Mouse (Mus musculus): Measurements from ENCODE around the gene Ube2d1. TPM values are rescaled to one million over a fixed set of nuclear protein-coding genes. Genes with fewer than 3 reads are reported as not detected.

Ube2d1 gene
- 43.7 and 45.0 TPM in 2 replicates for polyA plus RNA-seq (2015; fragmentation: Nextera tagmentation; extraction: Ambion mirVana)

- peaks cover 14% of the 10 kb centered on the region for H3K4me1 ChIP-seq (ENCODE audit: control insufficient read depth, insufficient read depth, low read length)
- H3K27me3 ChIP-seq (replicated peaks; ENCODE audit: control insufficient read depth, insufficient read depth, low read length) = no peaks in the 10 kb centered on the region
- H3K4me3 ChIP-seq (ENCODE audit: low read length) = peak within 1 kb of the TSS; percentile 98
- H3K27ac ChIP-seq (ENCODE audit: low read length) = peak within 1 kb of the TSS; percentile 72
- peak; percentile 98 for ATAC-seq
- H3K9ac ChIP-seq (ENCODE audit: low read depth, low read length) = peak within 1 kb of the TSS; percentile 96
- peak within 1 kb of the TSS; percentile 88 for H3K4me2 ChIP-seq (ENCODE audit: low read depth, low read length)
- no peaks in the 10 kb centered on the region for H3K9me3 ChIP-seq (ENCODE audit: control insufficient read depth, low read length)
- no peaks in the 10 kb centered on the region for H3K36me3 ChIP-seq (ENCODE audit: control insufficient read depth, insufficient read depth, low read length)
- WGBS = 0% methylated on average over 47 of the region's 50 CpGs
These were observed at the start of gene Ube2d1 for GRCm38 (mm10) chr10:71285126-71285580. TSS of gene Ube2d1 (minus strand) at chr10:71285262.

GRCm38 (mm10) chr10:71332859-71333258, 47.8 kb upstream of the Ube2d1 start:
- no peak overlapping the region for H3K4me2 ChIP-seq (ENCODE audit: low read depth, low read length)
- no peak overlapping the region for H3K4me3 ChIP-seq (ENCODE audit: low read length)
- ATAC-seq = no peak
- H3K27me3 ChIP-seq (replicated peaks; ENCODE audit: control insufficient read depth, insufficient read depth, low read length) = no peaks in the 10 kb centered on the region
- no peak overlapping the region for H3K9ac ChIP-seq (ENCODE audit: low read depth, low read length)
- H3K36me3 ChIP-seq (ENCODE audit: control insufficient read depth, insufficient read depth, low read length) = peaks cover 4% of the 10 kb centered on the region; the same call in 1 of the 2 replicates
- H3K4me1 ChIP-seq (ENCODE audit: control insufficient read depth, insufficient read depth, low read length) = no peaks in the 10 kb centered on the region
- no peaks in the 10 kb centered on the region for H3K9me3 ChIP-seq (ENCODE audit: control insufficient read depth, low read length)
- no peak overlapping the region for H3K27ac ChIP-seq (ENCODE audit: low read length)
- WGBS = 91% methylated on average over 9 of the region's 9 CpGs

GRCm38 (mm10) chr10:71332376-71332775, 47.3 kb upstream of the Ube2d1 start:
- Histone ChIP-seq H3K4me3 (ENCODE audit: low read length) (no peak overlapping the region), H3K27ac (ENCODE audit: low read length) (no peak overlapping the region), H3K9me3 (ENCODE audit: control insufficient read depth, low read length) (no peaks in the 10 kb centered on the region), H3K27me3 (replicated peaks; ENCODE audit: control insufficient read depth, insufficient read depth, low read length) (no peaks in the 10 kb centered on the region), H3K4me2 (ENCODE audit: low read depth, low read length) (no peak overlapping the region), H3K4me1 (ENCODE audit: control insufficient read depth, insufficient read depth, low read length) (no peaks in the 10 kb centered on the region), H3K36me3 (ENCODE audit: control insufficient read depth, insufficient read depth, low read length) (peaks cover 4% of the 10 kb centered on the region; the same call in 1 of the 2 replicates), H3K9ac (ENCODE audit: low read depth, low read length) (no peak overlapping the region)
- no peak for ATAC-seq
- 87% methylated on average over 4 of the region's 4 CpGs for WGBS

- H3K9ac ChIP-seq (ENCODE audit: low read depth, low read length) = no peak overlapping the region
- no peak overlapping the region for H3K4me3 ChIP-seq (ENCODE audit: low read length)
- peaks cover 4% of the 10 kb centered on the region; the same call in 1 of the 2 replicates for H3K36me3 ChIP-seq (ENCODE audit: control insufficient read depth, insufficient read depth, low read length)
- 95% methylated on average over 7 of the region's 7 CpGs for WGBS
- no peaks in the 10 kb centered on the region for H3K4me1 ChIP-seq (ENCODE audit: control insufficient read depth, insufficient read depth, low read length)
- no peaks in the 10 kb centered on the region for H3K9me3 ChIP-seq (ENCODE audit: control insufficient read depth, low read length)
- H3K27ac ChIP-seq (ENCODE audit: low read length) = no peak overlapping the region
- no peaks in the 10 kb centered on the region for H3K27me3 ChIP-seq (replicated peaks; ENCODE audit: control insufficient read depth, insufficient read depth, low read length)
- ATAC-seq = no peak
- H3K4me2 ChIP-seq (ENCODE audit: low read depth, low read length) = no peak overlapping the region
These were observed 46.8 kb upstream of the Ube2d1 start for GRCm38 (mm10) chr10:71331908-71332307.

- ATAC-seq = no peak
- Histone ChIP-seq H3K9me3 (ENCODE audit: control insufficient read depth, low read length) (no peaks in the 10 kb centered on the region), H3K9ac (ENCODE audit: low read depth, low read length) (no peak overlapping the region), H3K27ac (ENCODE audit: low read length) (no peak overlapping the region), H3K27me3 (replicated peaks; ENCODE audit: control insufficient read depth, insufficient read depth, low read length) (no peaks in the 10 kb centered on the region), H3K36me3 (ENCODE audit: control insufficient read depth, insufficient read depth, low read length) (peaks cover 4% of the 10 kb centered on the region; the same call in 1 of the 2 replicates), H3K4me2 (ENCODE audit: low read depth, low read length) (no peak overlapping the region), H3K4me1 (ENCODE audit: control insufficient read depth, insufficient read depth, low read length) (no peaks in the 10 kb centered on the region), H3K4me3 (ENCODE audit: low read length) (no peak overlapping the region)
- 94% methylated on average over 12 of the region's 12 CpGs for WGBS
These were observed 45.0 kb upstream of the Ube2d1 start for GRCm38 (mm10) chr10:71330070-71330469.

GRCm38 (mm10) chr10:71329295-71329694, 44.2 kb upstream of the Ube2d1 start:
- Histone ChIP-seq H3K4me2 (ENCODE audit: low read depth, low read length) (no peak overlapping the region), H3K27ac (ENCODE audit: low read length) (no peak overlapping the region), H3K4me1 (ENCODE audit: control insufficient read depth, insufficient read depth, low read length) (no peaks in the 10 kb centered on the region), H3K27me3 (replicated peaks; ENCODE audit: control insufficient read depth, insufficient read depth, low read length) (no peaks in the 10 kb centered on the region), H3K4me3 (ENCODE audit: low read length) (no peak overlapping the region), H3K9ac (ENCODE audit: low read depth, low read length) (no peak overlapping the region), H3K9me3 (ENCODE audit: control insufficient read depth, low read length) (no peaks in the 10 kb centered on the region), H3K36me3 (ENCODE audit: control insufficient read depth, insufficient read depth, low read length) (peaks cover 4% of the 10 kb centered on the region; the same call in 1 of the 2 replicates)
- WGBS = 94% methylated on average over 6 of the region's 6 CpGs
- no peak for ATAC-seq

- Histone ChIP-seq H3K4me1 (ENCODE audit: control insufficient read depth, insufficient read depth, low read length) (no peaks in the 10 kb centered on the region), H3K27ac (ENCODE audit: low read length) (no peak overlapping the region), H3K27me3 (replicated peaks; ENCODE audit: control insufficient read depth, insufficient read depth, low read length) (no peaks in the 10 kb centered on the region), H3K4me2 (ENCODE audit: low read depth, low read length) (no peak overlapping the region), H3K4me3 (ENCODE audit: low read length) (no peak overlapping the region), H3K9ac (ENCODE audit: low read depth, low read length) (no peak overlapping the region), H3K36me3 (ENCODE audit: control insufficient read depth, insufficient read depth, low read length) (peaks cover 4% of the 10 kb centered on the region; the same call in 1 of the 2 replicates), H3K9me3 (ENCODE audit: control insufficient read depth, low read length) (no peaks in the 10 kb centered on the region)
- whole genome bisulfite sequencing = 88% methylated on average over 5 of the region's 5 CpGs
- no peak for ATAC-seq
These were observed 43.8 kb upstream of the Ube2d1 start for GRCm38 (mm10) chr10:71328870-71329269.

GRCm38 (mm10) chr10:71328382-71328781, 43.3 kb upstream of the Ube2d1 start:
- no peak for ATAC-seq
- no peaks in the 10 kb centered on the region for H3K27me3 ChIP-seq (replicated peaks; ENCODE audit: control insufficient read depth, insufficient read depth, low read length)
- H3K27ac ChIP-seq (ENCODE audit: low read length) = no peak overlapping the region
- peaks cover 4% of the 10 kb centered on the region; the same call in 1 of the 2 replicates for H3K36me3 ChIP-seq (ENCODE audit: control insufficient read depth, insufficient read depth, low read length)
- H3K9me3 ChIP-seq (ENCODE audit: control insufficient read depth, low read length) = no peaks in the 10 kb centered on the region
- WGBS = 88% methylated on average over 6 of the region's 6 CpGs
- H3K4me1 ChIP-seq (ENCODE audit: control insufficient read depth, insufficient read depth, low read length) = no peaks in the 10 kb centered on the region
- no peak overlapping the region for H3K4me3 ChIP-seq (ENCODE audit: low read length)
- no peak overlapping the region for H3K4me2 ChIP-seq (ENCODE audit: low read depth, low read length)
- H3K9ac ChIP-seq (ENCODE audit: low read depth, low read length) = no peak overlapping the region

GRCm38 (mm10) chr10:71327386-71327785, 42.3 kb upstream of the Ube2d1 start:
- H3K4me3 ChIP-seq (ENCODE audit: low read length) = no peak overlapping the region
- no peaks in the 10 kb centered on the region for H3K9me3 ChIP-seq (ENCODE audit: control insufficient read depth, low read length)
- H3K27ac ChIP-seq (ENCODE audit: low read length) = no peak overlapping the region
- 83% methylated on average over 10 of the region's 10 CpGs for WGBS
- H3K4me1 ChIP-seq (ENCODE audit: control insufficient read depth, insufficient read depth, low read length) = no peaks in the 10 kb centered on the region
- ATAC-seq = no peak
- H3K27me3 ChIP-seq (replicated peaks; ENCODE audit: control insufficient read depth, insufficient read depth, low read length) = no peaks in the 10 kb centered on the region
- H3K36me3 ChIP-seq (ENCODE audit: control insufficient read depth, insufficient read depth, low read length) = peaks cover 4% of the 10 kb centered on the region; the same call in 1 of the 2 replicates
- H3K9ac ChIP-seq (ENCODE audit: low read depth, low read length) = no peak overlapping the region
- H3K4me2 ChIP-seq (ENCODE audit: low read depth, low read length) = no peak overlapping the region

- H3K9me3 ChIP-seq (ENCODE audit: control insufficient read depth, low read length) = no peaks in the 10 kb centered on the region
- no peak overlapping the region for H3K9ac ChIP-seq (ENCODE audit: low read depth, low read length)
- no peak overlapping the region for H3K27ac ChIP-seq (ENCODE audit: low read length)
- 15% methylated on average over 7 of the region's 7 CpGs for WGBS
- H3K4me1 ChIP-seq (ENCODE audit: control insufficient read depth, insufficient read depth, low read length) = no peaks in the 10 kb centered on the region
- peak; percentile 21; the same call in 1 of the 2 replicates for ATAC-seq
- peaks cover 4% of the 10 kb centered on the region; the same call in 1 of the 2 replicates for H3K36me3 ChIP-seq (ENCODE audit: control insufficient read depth, insufficient read depth, low read length)
- H3K4me2 ChIP-seq (ENCODE audit: low read depth, low read length) = no peak overlapping the region
- H3K4me3 ChIP-seq (ENCODE audit: low read length) = no peak overlapping the region
- H3K27me3 ChIP-seq (replicated peaks; ENCODE audit: control insufficient read depth, insufficient read depth, low read length) = no peaks in the 10 kb centered on the region
These were observed 41.7 kb upstream of the Ube2d1 start for GRCm38 (mm10) chr10:71326789-71327188.
